Mouse (Mus musculus) testis, postnatal 14 days (tissue): ENCODE data around the gene Dpm3.
A peak's percentile ranks its signal among the peaks of the same experiment; 100 is the strongest.
"Not testable (repeated sequence)": the region's sequence is repeated elsewhere in the genome, so short reads cannot be mapped to it uniquely, and the experiment has no call there.

Experiments used
- DNase-seq: peaks from one replicate; pipeline ENCODE4 v3.0.0; 2021; ENCODE audit warnings: low spot score

The Dpm3 gene

GRCm38 (mm10) chr3:89259076-89259475 lies at the start of gene Dpm3:
Gene Dpm3 (plus strand): TSS chr3:89259358.
- no peak for DNase-seq

- no peak for DNase-seq
Observed at GRCm38 (mm10) chr3:89209731-89210130, 49.4 kb upstream of the Dpm3 start.

GRCm38 (mm10) chr3:89210162-89210561 lies 49.0 kb upstream of the Dpm3 start:
- DNase-seq, result no peak

GRCm38 (mm10) chr3:89210731-89211130 lies 48.4 kb upstream of the Dpm3 start:
- DNase-seq, result no peak

GRCm38 (mm10) chr3:89213803-89214530 lies 45.2 kb upstream of the Dpm3 start:
- peak; percentile 95 for DNase-seq

GRCm38 (mm10) chr3:89214681-89215411 lies 44.3 kb upstream of the Dpm3 start, which contains the start of gene Thbs3:
Gene Thbs3 (plus strand): TSS chr3:89215180.
- DNase-seq, result no peak

GRCm38 (mm10) chr3:89215853-89216252 lies 43.3 kb upstream of the Dpm3 start:
- peak; percentile 67 for DNase-seq

- DNase-seq, result not testable (repeated sequence)
Observed at GRCm38 (mm10) chr3:89216407-89216806, 42.8 kb upstream of the Dpm3 start.

GRCm38 (mm10) chr3:89218271-89218670 lies 40.9 kb upstream of the Dpm3 start:
- no peak for DNase-seq

GRCm38 (mm10) chr3:89219546-89219945 lies 39.6 kb upstream of the Dpm3 start:
- DNase-seq, result no peak

GRCm38 (mm10) chr3:89221167-89221566 lies 38.0 kb upstream of the Dpm3 start:
- DNase-seq, result no peak

GRCm38 (mm10) chr3:89224796-89225195 lies 34.4 kb upstream of the Dpm3 start:
- DNase-seq, result no peak

- DNase-seq, result no peak
Observed at GRCm38 (mm10) chr3:89225321-89225815, 33.8 kb upstream of the Dpm3 start.

- DNase-seq, result no peak
Observed at GRCm38 (mm10) chr3:89225918-89226317, 33.2 kb upstream of the Dpm3 start.

GRCm38 (mm10) chr3:89226361-89226760 lies 32.8 kb upstream of the Dpm3 start:
- no peak for DNase-seq

- no peak for DNase-seq
Observed at GRCm38 (mm10) chr3:89226900-89227299, 32.3 kb upstream of the Dpm3 start, which contains the start of gene Mtx1. Gene Mtx1 (minus strand): TSS chr3:89227088.

- DNase-seq, result peak; percentile 87
Observed at GRCm38 (mm10) chr3:89227307-89228179, 31.6 kb upstream of the Dpm3 start.

- DNase-seq, result peak; percentile 85
Observed at GRCm38 (mm10) chr3:89228180-89228549, 31.0 kb upstream of the Dpm3 start.

- DNase-seq, result peak; percentile 34
Observed at GRCm38 (mm10) chr3:89228836-89229235, 30.3 kb upstream of the Dpm3 start, which contains the start of gene Muc1. Gene Muc1 (plus strand): TSS chr3:89229057.

GRCm38 (mm10) chr3:89229276-89229675 lies 29.9 kb upstream of the Dpm3 start:
- DNase-seq, result no peak

GRCm38 (mm10) chr3:89230561-89230960 lies 28.6 kb upstream of the Dpm3 start:
- no peak for DNase-seq

GRCm38 (mm10) chr3:89231345-89231744 lies 27.8 kb upstream of the Dpm3 start:
- no peak for DNase-seq
